Mouse (Mus musculus): ENCODE data around the gene Clca4b. TPM values are rescaled to one million over a fixed set of nuclear protein-coding genes. Genes with fewer than 3 reads are reported as not detected.
"Not testable (repeated sequence)": the region's sequence is repeated elsewhere in the genome, so short reads cannot be mapped to it uniquely, and the experiment has no call there.

Clca4b gene
- total RNA-seq (2021) = not detected
- long read RNA-seq, experiment 1 = 0 reads
- long read RNA-seq, experiment 2 = 0 reads

GRCm38 (mm10) chr3:144932335-144932734 is at the start of gene Clca4b:
TSS of gene Clca4b (minus strand) at chr3:144932529.
- DNase-seq (ENCODE audit: low spot score in 2 of 2) = no peak
- Histone ChIP-seq H3K27ac (no peak within 1 kb of the TSS), H3K4me3 (no peak within 1 kb of the TSS)
- no peak for TF ChIP-seq CTCF (conservative IDR thresholded peaks at IDR 0.05)

GRCm38 (mm10) chr3:144980551-144980950 is 48.2 kb upstream of the Clca4b start:
- no peak for TF ChIP-seq CTCF (conservative IDR thresholded peaks at IDR 0.05)
- Histone ChIP-seq H3K27ac (no peak overlapping the region), H3K4me3 (no peak overlapping the region)
- DNase-seq (ENCODE audit: low spot score in 2 of 2) = no peak

DNA sequence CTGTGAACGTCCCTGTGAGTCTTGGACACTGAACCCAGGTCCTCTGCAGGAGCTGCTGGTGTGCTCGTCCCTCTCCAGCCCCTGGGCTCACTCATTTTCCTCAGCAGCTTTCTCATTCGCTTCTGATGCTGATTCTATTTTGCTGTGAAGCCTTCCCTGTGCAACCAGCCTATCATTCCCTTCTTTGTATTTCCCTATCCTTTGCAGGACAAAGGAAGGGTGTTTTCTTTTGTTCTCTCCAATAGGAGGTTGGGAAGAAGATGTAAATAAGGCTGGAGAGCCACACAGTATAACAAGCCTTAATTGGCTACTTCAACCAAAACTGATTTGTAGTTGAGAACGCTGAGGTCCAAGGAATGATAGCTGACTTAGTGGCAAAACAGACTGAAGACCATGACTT is 45.3 kb upstream of the Clca4b start:
- Histone ChIP-seq H3K4me3 (no peak overlapping the region), H3K27ac (no peak overlapping the region)
- no peak for DNase-seq (ENCODE audit: low spot score in 2 of 2)
- TF ChIP-seq CTCF (conservative IDR thresholded peaks at IDR 0.05) = no peak

DNA sequence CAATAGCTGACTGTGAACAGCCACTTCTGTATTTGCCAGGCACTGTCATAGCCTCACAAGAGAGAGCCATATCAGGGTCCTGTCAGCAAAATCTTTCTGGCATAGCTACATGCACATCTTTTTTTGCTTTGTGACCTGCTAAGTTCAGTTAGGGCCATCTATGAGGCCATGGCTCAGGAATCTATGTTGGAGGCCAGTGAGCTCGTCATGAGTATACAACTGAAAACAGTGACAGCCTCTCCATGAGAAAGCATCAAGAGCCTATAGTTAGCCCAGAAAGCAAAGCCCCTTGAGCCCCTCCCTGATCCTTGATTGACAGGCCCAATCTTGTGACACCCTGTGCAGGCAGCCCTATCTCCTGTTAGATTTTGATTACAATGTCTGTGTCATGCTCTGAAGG is 43.8 kb upstream of the Clca4b start:
- no peak for TF ChIP-seq CTCF (conservative IDR thresholded peaks at IDR 0.05)
- DNase-seq (ENCODE audit: low spot score in 2 of 2) = no peak
- Histone ChIP-seq H3K4me3 (no peak overlapping the region), H3K27ac (no peak overlapping the region)

GRCm38 (mm10) chr3:144974945-144975344 is 42.6 kb upstream of the Clca4b start, which contains the start of gene Clca4a:
TSS of gene Clca4a (minus strand) at chr3:144975045.
- no peak within 1 kb of the TSS for H3K4me3 ChIP-seq
- H3K27ac ChIP-seq = no peak within 1 kb of the TSS
- DNase-seq (ENCODE audit: low spot score in 2 of 2) = no peak
- TF ChIP-seq CTCF (conservative IDR thresholded peaks at IDR 0.05) = no peak

DNA sequence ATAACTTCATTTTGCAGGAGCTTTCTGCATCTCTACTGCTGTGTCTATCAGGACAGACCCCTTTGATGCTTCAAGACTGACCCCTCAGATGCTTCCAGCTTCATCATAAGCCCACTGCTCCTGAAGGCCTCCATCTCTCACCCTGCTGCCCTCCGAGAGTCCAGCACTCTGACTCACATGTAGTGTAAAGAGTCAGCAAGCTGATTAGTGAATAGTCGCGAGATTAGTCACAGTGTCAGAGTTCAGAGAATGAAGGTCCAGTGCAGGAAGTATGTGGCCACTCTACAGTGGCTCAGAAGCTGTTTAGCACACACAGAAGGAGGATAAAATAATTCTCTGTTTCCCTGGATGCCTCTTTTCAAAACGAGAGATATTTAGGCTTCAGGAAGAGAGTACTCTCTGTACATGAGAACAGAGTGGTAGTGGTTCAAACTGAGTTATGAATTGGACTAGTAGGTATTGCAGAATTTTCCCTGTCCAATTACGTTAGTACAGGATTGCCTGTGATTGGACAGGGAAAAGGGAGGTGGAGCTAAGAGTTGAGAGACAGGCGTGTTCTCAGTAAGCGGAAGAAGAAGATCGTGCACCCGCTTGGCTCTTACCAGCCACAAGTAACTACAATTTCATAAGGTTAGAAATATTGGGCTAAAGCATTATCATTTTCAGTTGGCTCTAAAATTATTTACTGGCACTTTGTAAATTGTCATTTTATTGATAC is 39.4 kb upstream of the Clca4b start:
- DNase-seq (ENCODE audit: low spot score in 2 of 2) = no peak
- H3K27ac ChIP-seq = no peak overlapping the region
- no peak for TF ChIP-seq CTCF (conservative IDR thresholded peaks at IDR 0.05)

GRCm38 (mm10) chr3:144969755-144970154 is 37.4 kb upstream of the Clca4b start:
- TF ChIP-seq CTCF (conservative IDR thresholded peaks at IDR 0.05) = no peak
- H3K4me3 ChIP-seq = no peak overlapping the region
- no peak overlapping the region for H3K27ac ChIP-seq
- no peak for DNase-seq (ENCODE audit: low spot score in 2 of 2)

More for the DNA sequence above, 39.4 kb upstream of the Clca4b start:
- no peak overlapping the region for H3K4me3 ChIP-seq

DNA sequence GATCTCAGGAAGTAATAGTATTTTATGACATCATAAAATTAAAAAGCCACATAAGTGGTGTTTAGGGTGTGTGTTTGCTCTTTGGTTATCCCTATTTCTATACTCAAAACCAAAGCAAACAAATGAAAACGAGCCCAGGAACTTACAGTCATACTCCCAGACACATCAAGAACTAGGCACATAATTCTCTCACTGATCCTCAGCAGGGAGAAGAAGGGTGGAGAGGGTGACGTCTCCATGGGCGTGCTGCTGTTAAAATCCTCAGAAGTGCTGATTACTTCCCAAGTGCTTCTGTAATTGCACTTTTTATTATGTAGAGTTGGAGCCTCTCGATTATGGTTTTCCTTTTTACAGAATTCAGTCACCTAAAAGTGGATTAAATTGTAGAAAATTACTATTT is 33.7 kb upstream of the Clca4b start:
- Histone ChIP-seq H3K4me3 (no peak overlapping the region), H3K27ac (no peak overlapping the region)
- TF ChIP-seq CTCF (conservative IDR thresholded peaks at IDR 0.05) = no peak
- DNase-seq (ENCODE audit: low spot score in 2 of 2) = no peak

GRCm38 (mm10) chr3:144950829-144951228 is 18.5 kb upstream of the Clca4b start:
- H3K27ac ChIP-seq = no peak overlapping the region
- no peak for DNase-seq (ENCODE audit: low spot score in 2 of 2)
- no peak overlapping the region for H3K4me3 ChIP-seq
- TF ChIP-seq CTCF (conservative IDR thresholded peaks at IDR 0.05) = no peak

- not testable (repeated sequence) for H3K27ac ChIP-seq; H3K4me3 ChIP-seq; DNase-seq (ENCODE audit: low spot score in 2 of 2)
These were observed 15.0 kb upstream of the Clca4b start for GRCm38 (mm10) chr3:144947376-144947775.

DNA sequence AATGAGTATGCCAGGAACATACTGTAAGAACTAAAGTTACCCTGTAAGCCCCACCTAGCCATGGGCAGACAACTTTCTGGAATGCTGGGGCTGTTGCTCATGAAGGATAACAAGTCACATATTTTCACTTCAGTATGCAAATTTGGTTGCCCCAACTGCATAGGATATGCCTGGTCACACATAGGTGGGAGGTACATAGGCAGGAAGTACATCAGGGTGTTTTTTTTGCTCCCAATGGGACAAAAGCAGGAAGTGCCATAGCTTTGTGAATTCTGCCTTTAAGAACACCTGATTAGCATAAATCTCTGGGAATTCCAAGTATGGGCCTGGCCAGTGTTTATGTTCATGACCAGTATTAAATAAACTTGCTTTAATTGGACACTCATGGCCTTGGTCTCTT is 1.3 kb upstream of the Clca4b start:
- not testable (repeated sequence) for H3K27ac ChIP-seq; H3K4me3 ChIP-seq; DNase-seq (ENCODE audit: low spot score in 2 of 2)

- Histone ChIP-seq H3K4me3 (no peak overlapping the region), H3K27ac (no peak overlapping the region)
- no peak for DNase-seq (ENCODE audit: low spot score in 2 of 2)
- TF ChIP-seq CTCF (conservative IDR thresholded peaks at IDR 0.05) = no peak
These were observed 722 bp upstream of the Clca4b start for GRCm38 (mm10) chr3:144933011-144933491.

DNA sequence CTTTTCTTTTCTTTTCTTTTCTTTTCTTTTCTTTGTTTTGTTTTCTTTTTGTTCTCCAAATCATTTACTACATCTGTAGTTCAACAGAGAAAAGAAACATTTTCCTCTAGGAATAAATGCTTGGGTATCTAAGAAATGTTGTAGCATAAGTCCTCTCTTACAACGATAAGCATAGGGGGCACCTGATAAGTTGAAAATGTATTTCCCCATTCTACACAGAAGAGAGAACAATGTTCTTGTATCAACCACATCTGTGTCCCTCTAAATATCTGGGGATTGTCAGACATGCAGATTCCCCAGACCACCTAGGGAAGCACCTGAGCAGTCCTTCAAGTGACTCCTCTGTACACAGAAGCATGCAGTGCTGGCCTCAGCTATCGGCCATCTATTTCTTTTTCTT is 18.3 kb downstream of the Clca4b start:
- no peak overlapping the region for H3K27ac ChIP-seq
- no peak overlapping the region for H3K4me3 ChIP-seq
- TF ChIP-seq CTCF (conservative IDR thresholded peaks at IDR 0.05) = no peak
- no peak for DNase-seq (ENCODE audit: low spot score in 2 of 2)

- H3K27ac ChIP-seq = no peak overlapping the region
- TF ChIP-seq CTCF (conservative IDR thresholded peaks at IDR 0.05) = no peak
- no peak for DNase-seq (ENCODE audit: low spot score in 2 of 2)
- H3K4me3 ChIP-seq = no peak overlapping the region
These were observed 35.2 kb downstream of the Clca4b start for GRCm38 (mm10) chr3:144897042-144897678.

All from layer of hippocampus, adult 2 months (tissue).